Mouse (Mus musculus) heart, embryonic 10.5 days (tissue): ENCODE data around the gene Ackr3. TPM values are rescaled to one million over a fixed set of nuclear protein-coding genes. Genes with fewer than 3 reads are reported as not detected.

Source experiments
- DNase-seq: peaks from one replicate; pipeline ENCODE4 v3.0.0-alpha.2; 2017; ENCODE audit warnings: low spot score
- H3K27ac ChIP-seq: fragments of 300-500 bp; sonication (generic); 2 replicates; pipeline ENCODE4 v1.5.1; 2016; ENCODE audit warnings: mild to moderate bottlenecking
- H3K27me3 ChIP-seq: fragments of 300-500 bp; sonication (generic); 2 replicates; pipeline ENCODE4 v1.6.1; 2016; ENCODE audit warnings: mild to moderate bottlenecking; ENCODE audit not compliant: poor library complexity, insufficient read depth, severe bottlenecking
- H3K36me3 ChIP-seq: fragments of 300-500 bp; sonication (generic); 2 replicates; pipeline ENCODE4 v1.6.1; 2016; ENCODE audit warnings: mild to moderate bottlenecking, moderate library complexity
- H3K4me1 ChIP-seq: fragments of 300-500 bp; sonication (generic); 2 replicates; pipeline ENCODE4 v1.6.1; 2016; ENCODE audit warnings: mild to moderate bottlenecking
- H3K4me3 ChIP-seq: fragments of 300-500 bp; sonication (generic); 2 replicates; pipeline ENCODE4 v1.5.1; 2016; ENCODE audit warnings: mild to moderate bottlenecking, moderate library complexity
- H3K9me3 ChIP-seq: fragments of 300-500 bp; sonication (generic); 2 replicates; pipeline ENCODE4 v1.6.1; 2016; ENCODE audit warnings: mild to moderate bottlenecking, moderate library complexity
- WGBS: fragments of 180-500 bp; shearing (Covaris S2); methylation state at CpG from one replicate; pipeline ENCODE4 v1.1.7; 2016; 5-methylcytosine and 5-hydroxymethylcytosine counted together
- polyA plus RNA-seq: library from polyadenylated mRNA; unstranded; fragments of >200 nt; fragmentation: Nextera tagmentation; extraction: Ambion mirVana; gene quantifications from 2 replicates; pipeline ENCODE4 v1.2.1, GENCODE M21; 2016

Gene Ackr3
- polyA plus RNA-seq, 1 experiment from 2014 or later, result 24.7 TPM

DNA sequence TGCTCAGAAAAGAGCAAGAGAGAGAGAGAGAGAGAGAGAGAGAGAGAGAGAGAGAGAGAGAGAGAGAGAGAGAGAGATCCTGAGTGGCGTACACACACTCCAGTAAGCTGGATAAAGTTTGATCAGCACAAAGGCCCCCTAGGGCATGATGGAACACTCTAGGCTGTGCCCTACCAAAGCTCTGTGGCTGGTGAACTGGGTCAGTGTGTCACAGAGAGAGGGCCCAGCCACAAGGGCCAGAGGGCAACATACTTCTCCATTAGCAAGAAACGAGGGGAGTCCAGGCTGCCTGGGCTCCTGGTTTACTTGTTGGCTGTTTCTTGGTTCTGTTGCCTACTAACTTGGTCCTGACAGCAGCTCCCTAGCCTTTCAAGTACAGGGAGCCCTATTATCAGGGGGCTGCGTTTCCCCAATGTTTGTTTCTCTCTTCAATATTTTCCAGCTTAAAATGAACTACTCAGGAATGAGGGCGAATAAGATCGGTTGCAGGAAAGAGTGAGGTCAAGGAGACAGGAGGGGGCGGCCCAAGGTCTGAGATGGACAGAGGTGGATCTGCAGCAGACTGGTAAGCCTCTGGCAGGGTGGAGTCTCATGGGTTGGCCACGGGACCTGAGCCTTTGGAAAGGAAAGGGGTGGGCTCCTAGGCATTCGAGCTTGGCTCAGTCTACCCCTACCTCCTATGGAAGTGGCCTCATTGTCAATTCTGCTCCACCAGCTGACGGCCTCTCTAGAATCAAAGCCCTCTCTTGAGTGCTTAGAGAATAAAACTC, 45.4 kb downstream of the Ackr3 start:
- Histone ChIP-seq H3K9me3 (no peaks in the 10 kb centered on the region), H3K4me1 (peaks cover 56% of the 10 kb centered on the region), H3K27ac (peak overlapping the region; percentile 84), H3K27me3 (0 out of 2 replicates have a peak, but pooled peaks cover 9% of the 10 kb centered on the region), H3K36me3 (no peaks in the 10 kb centered on the region), H3K4me3 (no peak overlapping the region)
- WGBS, result 70% methylated on average over 9 of the region's 9 CpGs
- DNase-seq, result no peak

DNA sequence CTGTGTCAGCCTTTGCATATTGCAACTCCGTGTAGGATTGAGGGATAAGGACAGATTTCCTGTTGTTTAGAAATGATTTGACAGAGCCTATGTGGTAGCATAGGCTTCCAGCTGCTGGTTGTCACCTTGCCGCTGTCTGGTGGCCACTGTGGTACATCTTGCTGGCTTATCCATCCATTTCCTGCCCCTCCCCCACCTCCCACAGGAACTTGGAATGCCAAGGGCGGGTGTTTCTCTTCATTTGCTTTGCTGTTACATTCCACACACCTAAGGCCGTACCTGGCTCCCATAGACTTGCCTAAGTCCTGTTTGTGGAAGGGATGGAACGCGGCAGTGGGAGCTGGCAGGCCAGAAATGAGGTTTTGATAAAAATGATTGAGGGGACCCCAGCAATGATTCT, 46.6 kb downstream of the Ackr3 start:
- no peak overlapping the region for H3K27ac ChIP-seq
- H3K27me3 ChIP-seq, result 0 out of 2 replicates have a peak, but pooled peaks cover 9% of the 10 kb centered on the region
- H3K4me3 ChIP-seq, result no peak overlapping the region
- H3K4me1 ChIP-seq, result peaks cover 50% of the 10 kb centered on the region
- no peaks in the 10 kb centered on the region for H3K9me3 ChIP-seq
- WGBS, result 63% methylated on average over 6 of the region's 6 CpGs
- DNase-seq, result no peak
- no peaks in the 10 kb centered on the region for H3K36me3 ChIP-seq

- H3K27me3 ChIP-seq, result 0 out of 2 replicates have a peak, but pooled peaks cover 9% of the 10 kb centered on the region
- WGBS, result 77% methylated on average over 3 of the region's 3 CpGs
- no peaks in the 10 kb centered on the region for H3K36me3 ChIP-seq
These were observed 47.4 kb downstream of the Ackr3 start for GRCm38 (mm10) chr1:90251156-90251555.

GRCm38 (mm10) chr1:90253465-90253864, 49.7 kb downstream of the Ackr3 start:
- DNase-seq, result no peak
- H3K27me3 ChIP-seq, result 0 out of 2 replicates have a peak, but pooled peaks cover 9% of the 10 kb centered on the region
- no peaks in the 10 kb centered on the region for H3K9me3 ChIP-seq
- WGBS, result 89% methylated on average over 10 of the region's 10 CpGs
- no peak overlapping the region; the same call in 1 of the 2 replicates for H3K27ac ChIP-seq
- H3K36me3 ChIP-seq, result no peaks in the 10 kb centered on the region
- H3K4me3 ChIP-seq, result no peak overlapping the region
- H3K4me1 ChIP-seq, result peaks cover 36% of the 10 kb centered on the region

More at GRCm38 (mm10) chr1:90251156-90251555, 47.4 kb downstream of the Ackr3 start:
- no peak for DNase-seq
- Histone ChIP-seq H3K4me3 (no peak overlapping the region), H3K4me1 (peaks cover 44% of the 10 kb centered on the region), H3K9me3 (no peaks in the 10 kb centered on the region), H3K27ac (0 out of 2 replicates have a peak overlapping the region, but pooled peaks have one; percentile 43)

DNA sequence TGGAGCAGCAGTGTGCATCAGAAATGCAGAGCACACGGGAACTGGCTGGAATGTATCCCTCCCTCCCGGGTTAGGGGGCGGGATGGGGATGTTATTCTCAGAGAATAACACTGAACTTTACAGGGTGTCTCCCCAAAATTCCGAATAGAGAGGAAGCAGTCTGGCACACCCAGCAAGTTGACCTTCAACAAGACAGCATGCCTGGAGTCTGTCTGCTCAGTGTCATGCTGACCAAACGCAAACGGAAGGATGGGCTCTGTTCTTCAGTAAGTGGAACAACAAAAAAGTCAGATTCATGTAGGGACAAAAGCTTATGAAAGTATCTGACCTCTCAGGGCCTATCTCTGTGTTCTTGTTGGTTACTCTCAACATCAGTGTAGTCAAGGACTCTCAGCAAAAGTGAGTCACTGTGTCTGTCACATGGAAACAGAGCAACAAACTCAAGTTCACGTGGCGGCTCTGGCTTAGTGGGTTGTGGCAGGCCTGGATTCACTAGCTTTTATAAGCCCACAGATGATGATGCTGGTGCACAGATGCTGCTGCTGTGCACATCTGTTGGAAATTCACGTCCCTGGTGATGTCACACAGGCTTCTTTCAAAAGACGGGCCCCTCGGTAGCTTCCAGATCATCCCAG, 54.6 kb downstream of the Ackr3 start:
- DNase-seq, result no peak
- WGBS, result 66% methylated on average over 11 of the region's 11 CpGs
- H3K27me3 ChIP-seq, result 0 out of 2 replicates have a peak, but pooled peaks cover 3% of the 10 kb centered on the region
- peaks cover 15% of the 10 kb centered on the region for H3K4me1 ChIP-seq
- no peak overlapping the region for H3K4me3 ChIP-seq
- H3K9me3 ChIP-seq, result no peaks in the 10 kb centered on the region
- H3K36me3 ChIP-seq, result no peaks in the 10 kb centered on the region
- peak overlapping the region; percentile 53; the same call in 1 of the 2 replicates for H3K27ac ChIP-seq

GRCm38 (mm10) chr1:90260704-90261581, 57.2 kb downstream of the Ackr3 start:
- 85% methylated on average over 11 of the region's 11 CpGs for WGBS
- H3K27me3 ChIP-seq, result no peaks in the 10 kb centered on the region
- no peak for DNase-seq

DNA sequence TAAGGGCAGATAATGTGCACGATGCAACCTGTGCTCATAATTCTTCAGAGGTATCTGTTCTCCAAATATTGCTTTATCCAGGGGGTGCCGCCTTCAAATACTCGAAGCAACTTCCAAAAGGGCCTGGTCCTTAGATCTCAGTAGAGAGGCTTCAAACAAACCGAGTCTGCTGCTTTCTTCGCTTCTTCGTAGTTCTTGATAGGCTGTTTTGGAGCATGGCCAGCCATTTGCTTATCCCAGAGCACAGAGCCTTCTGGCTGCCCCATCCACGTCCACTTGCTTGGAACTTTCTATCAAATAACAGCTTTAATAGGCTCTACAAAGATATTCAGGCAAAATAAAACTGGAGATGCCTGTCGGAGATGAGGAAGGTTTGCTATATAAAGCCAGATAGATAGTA, 58.6 kb downstream of the Ackr3 start:
- Histone ChIP-seq H3K9me3 (no peaks in the 10 kb centered on the region), H3K27ac (no peak overlapping the region), H3K4me1 (peaks cover 15% of the 10 kb centered on the region), H3K36me3 (no peaks in the 10 kb centered on the region), H3K27me3 (peaks cover 9% of the 10 kb centered on the region; the same call in 1 of the 2 replicates), H3K4me3 (no peak overlapping the region)
- no peak for DNase-seq
- WGBS, result 79% methylated on average over 8 of the region's 8 CpGs

More at GRCm38 (mm10) chr1:90260704-90261581, 57.2 kb downstream of the Ackr3 start:
- no peak overlapping the region for H3K27ac ChIP-seq
- H3K36me3 ChIP-seq, result no peaks in the 10 kb centered on the region
- no peaks in the 10 kb centered on the region for H3K9me3 ChIP-seq
- no peak overlapping the region for H3K4me3 ChIP-seq
- peaks cover 15% of the 10 kb centered on the region for H3K4me1 ChIP-seq

Other genes with a start within 250 kb of the Ackr3 start
- gene Asb18, start 189.3 kb upstream of the Ackr3 start, polyA plus RNA-seq, result 0.63 and 0.93 TPM in 2 replicates
- gene Iqca, start 50.6 kb upstream of the Ackr3 start, polyA plus RNA-seq, result 0.11 and 0.16 TPM in 2 replicates